Mouse (Mus musculus): ENCODE measurements around the gene Commd9. TPM values are rescaled to one million over a fixed set of nuclear protein-coding genes. Genes with fewer than 3 reads are reported as not detected.

Gene Commd9
- polyA plus RNA-seq, 2 experiments: 72.7 to 114 TPM

DNA sequence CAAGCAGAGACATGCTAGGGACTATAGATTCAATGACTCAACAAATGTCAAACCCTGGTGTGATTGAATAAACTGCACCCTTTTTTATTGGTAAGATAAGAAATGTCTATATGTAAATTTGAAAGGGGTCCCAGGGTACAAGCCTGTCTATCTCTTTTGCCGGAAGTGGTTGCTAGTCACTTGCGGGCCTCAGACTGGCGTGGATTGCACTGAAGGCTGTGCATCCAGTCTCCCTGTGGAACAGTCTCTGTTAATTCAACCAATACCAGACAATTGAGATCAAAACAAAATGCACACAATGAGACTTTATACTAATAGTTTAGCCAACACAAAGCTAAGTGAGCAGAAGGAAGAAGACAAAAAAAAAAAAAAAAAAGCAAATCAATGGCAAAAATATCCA, 39.1 kb downstream of the Commd9 start:
- Histone ChIP-seq H3K9me3 (ENCODE audit: control insufficient read depth, low read length) (no peaks in the 10 kb centered on the region), H3K4me3 (replicated peaks; ENCODE audit: low read length) (no peak overlapping the region), H3K9ac (ENCODE audit: low read depth, low read length, severe bottlenecking) (no peak overlapping the region), H3K27ac (replicated peaks; ENCODE audit: low read depth, low read length) (no peak overlapping the region), H3K36me3 (ENCODE audit: control insufficient read depth, insufficient read depth, low read length) (no peaks in the 10 kb centered on the region), H3K27me3 (ENCODE audit: control insufficient read depth, insufficient read depth, low read length) (no peaks in the 10 kb centered on the region), H3K4me1 (ENCODE audit: control insufficient read depth, insufficient read depth, low read length) (no peaks in the 10 kb centered on the region), H3K4me2 (replicated peaks; ENCODE audit: low read depth, low read length, severe bottlenecking) (no peak overlapping the region)
- ATAC-seq (ENCODE audit: low FRiP score, low read depth) (no peak), DNase-seq (ENCODE audit: low spot score) (no peak)
- WGBS: 97% methylated on average over 3 of the region's 3 CpGs
- no peak for TF ChIP-seq POLR2A (IDR thresholded peaks at IDR 0.05; ENCODE audit: borderline replicate concordance, extremely low read depth, insufficient read depth, insufficient read length)

DNA sequence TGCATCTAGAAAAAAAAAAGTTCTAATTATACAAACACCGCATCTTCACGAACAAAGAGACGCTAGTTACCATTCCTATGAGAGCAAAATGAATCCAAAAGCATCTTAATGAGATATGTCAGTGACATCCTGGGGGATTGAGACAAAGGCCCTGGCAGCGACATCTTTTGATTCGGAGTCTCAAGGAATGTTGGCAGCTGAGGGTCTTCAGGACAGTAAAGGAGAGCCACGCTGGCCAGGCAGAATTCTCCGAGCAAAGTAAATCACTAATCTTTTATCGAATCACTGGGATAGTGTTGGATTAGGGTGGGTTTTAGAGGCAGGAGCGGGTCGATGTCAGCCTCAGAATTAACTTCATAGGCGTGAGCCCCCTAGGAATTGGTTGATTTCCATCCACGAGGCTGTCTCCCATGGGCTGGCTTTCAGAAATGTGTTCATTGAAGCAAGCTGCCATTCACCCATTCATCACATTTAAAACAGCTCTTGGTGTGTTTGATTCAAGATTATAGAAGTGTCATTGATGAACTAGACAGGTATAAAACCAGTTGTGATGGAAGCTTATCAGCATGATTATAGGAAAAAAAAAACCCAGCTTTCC, 39.6 kb downstream of the Commd9 start:
- no peaks in the 10 kb centered on the region for H3K27me3 ChIP-seq (ENCODE audit: control insufficient read depth, insufficient read depth, low read length)
- DNase-seq (ENCODE audit: low spot score) (no peak), ATAC-seq (ENCODE audit: low FRiP score, low read depth) (no peak)
- H3K27ac ChIP-seq (replicated peaks; ENCODE audit: low read depth, low read length): no peak overlapping the region
- H3K4me3 ChIP-seq (replicated peaks; ENCODE audit: low read length): no peak overlapping the region
- no peak overlapping the region for H3K4me2 ChIP-seq (replicated peaks; ENCODE audit: low read depth, low read length, severe bottlenecking)
- 80% methylated on average over 12 of the region's 12 CpGs for WGBS
- TF ChIP-seq POLR2A (IDR thresholded peaks at IDR 0.05; ENCODE audit: borderline replicate concordance, extremely low read depth, insufficient read depth, insufficient read length): no peak
- H3K9me3 ChIP-seq (ENCODE audit: control insufficient read depth, low read length): no peaks in the 10 kb centered on the region
- H3K36me3 ChIP-seq (ENCODE audit: control insufficient read depth, insufficient read depth, low read length): no peaks in the 10 kb centered on the region
- no peaks in the 10 kb centered on the region for H3K4me1 ChIP-seq (ENCODE audit: control insufficient read depth, insufficient read depth, low read length)
- H3K9ac ChIP-seq (ENCODE audit: low read depth, low read length, severe bottlenecking): no peak overlapping the region

DNA sequence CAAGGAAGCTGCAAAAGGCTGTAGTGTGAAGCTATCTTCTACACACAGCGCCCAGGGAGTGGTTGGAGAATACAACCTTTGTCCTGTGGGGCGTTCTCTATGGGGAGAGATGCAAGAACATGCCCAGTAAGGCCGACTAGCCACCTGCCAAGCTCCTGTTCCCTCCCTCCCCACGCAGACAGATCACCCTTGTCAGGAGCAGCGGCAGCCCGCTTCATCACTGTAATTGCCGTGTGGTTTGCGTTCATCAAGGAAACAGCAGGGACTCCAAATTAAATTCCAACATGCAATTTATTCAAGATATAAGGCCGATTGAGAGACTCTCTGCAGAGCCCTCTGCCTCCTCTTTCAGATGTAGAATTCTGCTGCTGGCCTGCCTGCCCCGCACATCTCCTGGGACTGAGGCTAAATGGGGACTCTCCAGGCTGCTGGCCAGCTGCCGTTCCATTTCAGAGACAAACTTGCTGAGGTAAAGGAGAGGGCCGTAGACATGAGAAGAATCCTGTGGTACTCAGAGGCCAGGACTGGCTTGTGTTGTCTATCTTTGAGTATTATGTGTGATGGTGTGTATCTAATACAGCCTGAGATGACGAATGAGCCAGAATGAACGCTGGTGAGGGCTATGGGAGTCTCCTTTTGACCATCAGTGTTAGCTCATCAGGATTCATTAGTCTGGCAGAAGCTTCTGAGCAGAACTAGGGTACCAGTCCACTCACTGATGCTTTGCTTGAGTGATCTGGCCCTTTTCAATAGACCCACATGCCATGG, 46.3 kb downstream of the Commd9 start:
- WGBS: 73% methylated on average over 14 of the region's 14 CpGs

DNA sequence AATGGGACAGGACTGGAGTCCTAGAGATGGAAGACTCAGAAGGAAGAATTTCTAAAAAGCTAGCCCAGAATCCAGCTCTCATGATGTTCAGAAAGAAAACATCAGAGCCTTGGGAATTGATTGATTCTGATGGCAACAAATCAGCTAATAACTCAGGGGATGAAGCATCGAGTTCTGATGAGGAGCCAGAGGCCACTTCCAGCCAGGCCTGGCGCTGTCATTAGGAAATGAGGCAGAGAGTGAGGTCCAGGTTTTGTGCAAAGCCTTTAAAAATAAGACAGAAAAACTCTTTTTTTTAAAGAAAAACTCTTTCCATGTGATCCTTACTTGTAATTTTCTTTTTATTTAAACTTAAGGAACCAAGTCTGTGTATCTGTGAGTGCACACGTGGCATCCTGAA, 47.3 kb downstream of the Commd9 start:
- H3K4me1 ChIP-seq (ENCODE audit: control insufficient read depth, insufficient read depth, low read length): no peaks in the 10 kb centered on the region
- H3K4me2 ChIP-seq (replicated peaks; ENCODE audit: low read depth, low read length, severe bottlenecking): no peak overlapping the region
- H3K36me3 ChIP-seq (ENCODE audit: control insufficient read depth, insufficient read depth, low read length): no peaks in the 10 kb centered on the region
- no peak overlapping the region for H3K27ac ChIP-seq (replicated peaks; ENCODE audit: low read depth, low read length)
- H3K9me3 ChIP-seq (ENCODE audit: control insufficient read depth, low read length): no peaks in the 10 kb centered on the region
- TF ChIP-seq POLR2A (IDR thresholded peaks at IDR 0.05; ENCODE audit: borderline replicate concordance, extremely low read depth, insufficient read depth, insufficient read length): no peak
- H3K27me3 ChIP-seq (ENCODE audit: control insufficient read depth, insufficient read depth, low read length): no peaks in the 10 kb centered on the region
- no peak for DNase-seq (ENCODE audit: low spot score)
- H3K4me3 ChIP-seq (replicated peaks; ENCODE audit: low read length): no peak overlapping the region
- 81% methylated on average over 3 of the region's 3 CpGs for whole genome bisulfite sequencing
- no peak overlapping the region for H3K9ac ChIP-seq (ENCODE audit: low read depth, low read length, severe bottlenecking)
- no peak for ATAC-seq (ENCODE audit: low FRiP score, low read depth)

More for the DNA sequence above, 46.3 kb downstream of the Commd9 start:
- no peaks in the 10 kb centered on the region for H3K36me3 ChIP-seq (ENCODE audit: control insufficient read depth, insufficient read depth, low read length)
- DNase-seq (ENCODE audit: low spot score) (no peak), ATAC-seq (ENCODE audit: low FRiP score, low read depth) (no peak)
- no peak for TF ChIP-seq POLR2A (IDR thresholded peaks at IDR 0.05; ENCODE audit: borderline replicate concordance, extremely low read depth, insufficient read depth, insufficient read length)
- no peaks in the 10 kb centered on the region for H3K27me3 ChIP-seq (ENCODE audit: control insufficient read depth, insufficient read depth, low read length)
- H3K4me1 ChIP-seq (ENCODE audit: control insufficient read depth, insufficient read depth, low read length): no peaks in the 10 kb centered on the region
- no peak overlapping the region for H3K9ac ChIP-seq (ENCODE audit: low read depth, low read length, severe bottlenecking)
- no peak overlapping the region for H3K27ac ChIP-seq (replicated peaks; ENCODE audit: low read depth, low read length)
- no peak overlapping the region for H3K4me2 ChIP-seq (replicated peaks; ENCODE audit: low read depth, low read length, severe bottlenecking)
- no peak overlapping the region for H3K4me3 ChIP-seq (replicated peaks; ENCODE audit: low read length)
- no peaks in the 10 kb centered on the region for H3K9me3 ChIP-seq (ENCODE audit: control insufficient read depth, low read length)

DNA sequence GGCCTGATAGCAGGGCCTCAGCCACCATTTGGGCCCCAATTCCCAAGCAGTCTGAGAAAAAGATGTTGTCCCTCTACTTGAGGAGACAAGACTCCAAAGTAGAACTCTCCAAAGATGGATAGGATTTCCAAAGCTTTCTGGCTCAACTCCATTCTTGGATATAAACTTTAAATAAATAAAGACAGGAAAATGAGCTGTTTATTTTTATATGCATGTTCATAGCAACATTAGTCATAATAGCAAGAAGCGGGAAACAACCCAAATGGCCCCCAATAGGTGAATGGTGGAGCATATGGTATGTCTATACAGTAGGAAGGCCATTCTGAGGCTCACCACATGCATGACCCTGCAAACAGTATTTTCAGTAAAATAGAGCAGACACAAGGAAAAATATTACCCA, 49.0 kb downstream of the Commd9 start:
- no peak for DNase-seq (ENCODE audit: low spot score)
- Histone ChIP-seq H3K27ac (replicated peaks; ENCODE audit: low read depth, low read length) (no peak overlapping the region), H3K4me3 (replicated peaks; ENCODE audit: low read length) (no peak overlapping the region), H3K9ac (ENCODE audit: low read depth, low read length, severe bottlenecking) (no peak overlapping the region), H3K27me3 (ENCODE audit: control insufficient read depth, insufficient read depth, low read length) (no peaks in the 10 kb centered on the region), H3K4me2 (replicated peaks; ENCODE audit: low read depth, low read length, severe bottlenecking) (no peak overlapping the region), H3K4me1 (ENCODE audit: control insufficient read depth, insufficient read depth, low read length) (no peaks in the 10 kb centered on the region), H3K9me3 (ENCODE audit: control insufficient read depth, low read length) (no peaks in the 10 kb centered on the region), H3K36me3 (ENCODE audit: control insufficient read depth, insufficient read depth, low read length) (no peaks in the 10 kb centered on the region)
- ATAC-seq (ENCODE audit: low FRiP score, low read depth): no peak
- no peak for TF ChIP-seq POLR2A (IDR thresholded peaks at IDR 0.05; ENCODE audit: borderline replicate concordance, extremely low read depth, insufficient read depth, insufficient read length)
- WGBS: 91% methylated on average over 1 of the region's 1 CpGs

Data from limb, embryonic 14.5 days (tissue).